Mouse (Mus musculus) liver, embryonic 14.5 days (tissue): ENCODE results near the gene Shank1.

ENCODE experiments used
- CTCF ChIP-seq: IDR thresholded peaks from 2 replicates; pipeline ENCODE4 v1.5.1; 2016; ENCODE audit warnings: antibody characterized with exemption, low read depth, control low read depth
- EP300 ChIP-seq: IDR thresholded peaks from 2 replicates; pipeline ENCODE4 v1.6.1; 2016; ENCODE audit warnings: antibody characterized with exemption, low read depth

GRCm38 (mm10) chr7:44271309-44271708 lies 38.7 kb upstream of the Shank1 start:
- no peak for TF ChIP-seq CTCF
- TF ChIP-seq EP300: no peak
